Mouse (Mus musculus): ENCODE results near the gene Snu13. TPM values are rescaled to one million over a fixed set of nuclear protein-coding genes. Genes with fewer than 3 reads are reported as not detected.

Snu13 gene
- total RNA-seq (2015; ENCODE audit: low replicate concordance): 23.2 and 29.7 TPM in 2 replicates
- 24.5 and 44.7 TPM in 2 replicates for total RNA-seq (2017; ENCODE audit: low replicate concordance)

DNA sequence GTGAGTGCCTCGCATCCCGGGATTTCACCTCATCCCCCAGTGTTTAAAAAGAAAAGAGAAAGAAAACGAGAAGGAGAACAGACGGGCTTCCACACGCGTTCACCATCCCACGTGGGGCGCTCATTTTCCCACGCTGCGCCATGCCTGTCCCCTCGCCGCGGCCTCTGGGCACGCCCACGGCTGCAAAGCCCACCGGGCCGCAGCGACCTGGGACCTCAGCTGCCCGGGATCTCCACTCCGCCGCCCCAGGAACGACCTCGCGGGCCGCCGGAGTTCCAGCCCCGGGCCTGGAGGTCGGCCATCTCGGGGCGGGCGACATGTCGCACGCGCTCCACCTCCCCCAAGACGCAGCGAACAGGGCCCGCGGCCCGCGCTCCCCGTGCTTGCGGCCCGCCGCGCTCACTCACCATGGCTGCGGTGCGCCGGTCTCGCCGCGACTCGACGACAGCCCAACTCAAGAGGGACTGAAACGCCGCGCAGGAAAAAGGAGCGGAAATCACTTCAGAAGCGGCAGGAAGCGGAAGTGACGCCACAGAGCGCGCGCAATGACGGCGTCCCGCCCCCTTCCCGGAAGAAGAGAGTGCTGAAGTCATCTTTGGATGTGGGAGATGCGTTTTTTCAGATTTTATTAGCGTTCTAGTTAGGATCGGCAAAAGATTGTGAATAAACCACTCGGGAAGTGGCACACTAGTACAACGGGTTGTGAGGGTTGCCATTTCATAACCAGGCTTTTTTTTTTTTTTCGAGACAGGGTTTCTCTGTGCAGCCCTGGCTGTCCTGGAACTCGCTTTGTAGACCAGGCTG is at the start of gene Snu13:
Gene Snu13, minus strand, starts transcription at position 519 of the 804 bp plus-strand sequence.
- peak; percentile 95 for ATAC-seq (replicated peaks; ENCODE audit: low FRiP score, poor library complexity, severe bottlenecking)

DNA sequence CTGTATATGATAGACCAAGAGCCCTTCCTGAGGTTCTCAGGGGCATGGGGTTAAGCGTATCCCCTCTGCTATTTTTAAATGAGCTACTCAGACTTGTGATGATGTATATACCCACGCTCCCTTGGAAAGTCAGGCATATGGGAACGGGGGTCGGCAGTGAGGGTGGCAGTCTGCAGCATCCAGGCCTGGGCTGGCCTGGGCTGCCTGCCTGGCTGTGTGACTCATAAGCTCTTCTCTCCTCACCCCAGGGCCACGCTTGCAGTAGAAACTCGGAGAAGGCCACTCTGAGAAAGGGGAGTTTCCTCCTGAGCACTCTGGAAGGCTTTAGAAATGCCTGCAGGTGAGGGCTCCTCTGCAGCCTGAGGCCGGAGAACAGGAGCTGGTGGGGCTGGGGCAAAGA is 43.7 kb upstream of the Snu13 start:
- no peak for ATAC-seq (replicated peaks; ENCODE audit: low FRiP score, poor library complexity, severe bottlenecking)

DNA sequence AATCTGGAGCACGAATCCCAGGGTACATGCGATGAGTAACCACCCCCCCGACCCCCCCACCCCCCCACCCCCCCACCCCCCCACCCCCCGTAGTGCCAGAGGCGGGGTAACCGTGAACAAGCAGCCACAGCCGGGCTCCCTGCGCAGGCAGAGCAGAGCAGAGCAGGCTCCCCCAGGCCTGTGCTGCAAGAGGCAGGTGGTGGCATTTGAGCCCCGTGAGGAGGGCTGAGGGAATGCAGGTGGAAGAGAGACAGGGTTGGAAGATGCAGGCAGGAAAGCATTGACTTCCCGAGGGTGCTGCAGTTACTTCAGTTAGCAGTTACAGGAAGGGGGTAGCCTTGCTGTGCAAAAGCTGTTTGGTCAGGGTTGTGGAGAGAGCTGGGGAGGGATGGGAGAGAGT is 39.9 kb upstream of the Snu13 start:
- no peak for ATAC-seq (replicated peaks; ENCODE audit: low FRiP score, poor library complexity, severe bottlenecking)

DNA sequence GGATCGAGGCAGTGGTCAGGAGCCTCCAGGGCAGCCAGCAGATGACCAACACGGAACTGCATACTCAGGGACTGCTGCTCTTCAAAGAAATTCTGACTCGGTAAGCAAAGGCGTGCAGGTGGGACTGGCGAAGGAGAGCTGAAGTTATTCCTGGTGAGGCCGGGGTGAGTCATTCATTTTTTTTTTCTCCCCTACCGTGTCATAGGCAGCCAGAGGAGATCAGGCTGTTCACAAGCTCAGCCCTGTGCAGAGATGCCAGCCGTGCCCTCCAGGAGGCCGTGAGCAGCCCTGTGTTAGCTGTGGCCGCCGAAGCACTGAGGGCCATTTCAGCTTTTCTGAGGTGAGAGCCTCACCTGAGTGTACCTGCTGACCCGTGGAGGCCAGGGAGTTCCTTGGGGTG is 38.7 kb upstream of the Snu13 start:
- ATAC-seq (replicated peaks; ENCODE audit: low FRiP score, poor library complexity, severe bottlenecking): no peak

DNA sequence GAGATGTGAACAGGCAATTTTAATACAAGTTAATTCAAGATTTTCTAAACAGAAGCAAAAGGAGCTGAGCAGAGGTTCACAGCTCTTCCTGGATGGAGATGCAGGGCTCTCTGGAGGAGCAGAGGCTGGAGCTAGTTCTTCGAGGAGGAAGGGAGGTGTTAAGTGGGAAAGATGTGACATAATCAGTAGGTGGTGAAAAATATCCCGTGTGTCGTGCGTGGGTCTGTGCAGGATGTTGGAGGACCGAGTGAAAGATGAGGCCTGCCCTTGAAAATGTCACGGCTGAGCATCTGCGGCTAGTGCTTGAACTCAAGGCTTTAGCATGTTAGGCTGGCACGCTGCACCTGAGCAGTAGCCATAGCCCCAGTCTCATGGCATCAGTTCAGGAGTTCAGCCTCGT is 38.2 kb upstream of the Snu13 start:
- ATAC-seq (replicated peaks; ENCODE audit: low FRiP score, poor library complexity, severe bottlenecking): no peak

DNA sequence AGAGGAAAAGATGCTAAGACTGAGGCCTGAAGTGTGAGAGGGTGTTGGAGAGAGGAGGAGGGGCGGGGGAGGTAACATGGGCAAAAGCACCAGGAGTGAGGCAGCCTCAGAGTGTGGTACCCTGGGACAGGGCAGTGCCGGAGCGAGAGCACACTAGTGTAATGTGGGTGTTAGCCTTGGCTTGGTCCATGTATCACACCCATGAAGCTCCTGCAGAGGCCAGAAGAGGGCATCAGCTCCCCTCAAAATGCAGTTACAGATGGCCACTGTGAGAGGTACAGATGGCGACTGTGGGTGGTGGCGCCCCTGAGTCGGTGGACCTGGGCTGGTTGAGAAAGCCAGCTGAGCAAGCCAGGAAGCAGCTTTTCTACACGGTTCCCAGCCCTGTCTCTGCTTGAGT is 33.8 kb upstream of the Snu13 start:
- peak; percentile 45 for ATAC-seq (replicated peaks; ENCODE audit: low FRiP score, poor library complexity, severe bottlenecking)

DNA sequence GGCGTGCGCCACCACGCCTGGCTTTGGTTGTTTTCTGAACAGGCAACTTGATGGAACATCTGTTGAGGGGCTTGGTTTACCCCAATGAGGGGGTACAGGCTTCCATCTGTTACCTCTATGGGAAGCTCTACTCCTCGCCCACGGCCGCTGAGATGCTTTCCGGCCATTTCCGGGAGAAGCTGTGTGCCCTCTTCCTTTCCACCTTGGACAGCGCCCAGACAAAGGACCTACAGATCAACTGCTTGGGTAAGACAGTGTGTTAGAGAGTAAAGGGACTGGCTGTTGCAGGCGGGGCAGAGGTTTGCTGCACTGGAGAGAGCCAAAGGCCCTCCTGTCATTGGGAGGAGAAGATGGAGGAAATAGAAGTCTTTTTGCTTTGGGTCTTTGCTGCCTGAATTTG is 32.5 kb upstream of the Snu13 start:
- ATAC-seq (replicated peaks; ENCODE audit: low FRiP score, poor library complexity, severe bottlenecking): no peak

DNA sequence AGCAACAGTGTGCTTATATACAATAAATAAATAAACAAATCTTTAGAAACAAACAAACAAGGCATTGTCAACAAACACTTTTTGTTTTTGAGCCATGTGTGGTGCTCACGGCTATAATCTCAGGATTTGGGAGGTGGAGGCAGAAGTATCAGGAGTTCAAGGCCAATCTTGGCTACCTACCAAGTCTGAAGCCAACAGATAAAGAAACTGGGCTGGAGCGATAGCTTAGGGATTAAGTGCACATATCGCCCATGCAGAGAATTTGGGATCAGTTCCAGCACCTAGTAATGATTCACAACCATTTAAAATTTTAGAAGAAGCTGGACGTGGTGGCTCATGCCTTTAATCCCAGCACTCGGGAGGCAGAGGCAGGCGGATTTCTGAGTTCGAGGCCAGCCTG is 26.1 kb upstream of the Snu13 start:
- ATAC-seq (replicated peaks; ENCODE audit: low FRiP score, poor library complexity, severe bottlenecking): no peak

DNA sequence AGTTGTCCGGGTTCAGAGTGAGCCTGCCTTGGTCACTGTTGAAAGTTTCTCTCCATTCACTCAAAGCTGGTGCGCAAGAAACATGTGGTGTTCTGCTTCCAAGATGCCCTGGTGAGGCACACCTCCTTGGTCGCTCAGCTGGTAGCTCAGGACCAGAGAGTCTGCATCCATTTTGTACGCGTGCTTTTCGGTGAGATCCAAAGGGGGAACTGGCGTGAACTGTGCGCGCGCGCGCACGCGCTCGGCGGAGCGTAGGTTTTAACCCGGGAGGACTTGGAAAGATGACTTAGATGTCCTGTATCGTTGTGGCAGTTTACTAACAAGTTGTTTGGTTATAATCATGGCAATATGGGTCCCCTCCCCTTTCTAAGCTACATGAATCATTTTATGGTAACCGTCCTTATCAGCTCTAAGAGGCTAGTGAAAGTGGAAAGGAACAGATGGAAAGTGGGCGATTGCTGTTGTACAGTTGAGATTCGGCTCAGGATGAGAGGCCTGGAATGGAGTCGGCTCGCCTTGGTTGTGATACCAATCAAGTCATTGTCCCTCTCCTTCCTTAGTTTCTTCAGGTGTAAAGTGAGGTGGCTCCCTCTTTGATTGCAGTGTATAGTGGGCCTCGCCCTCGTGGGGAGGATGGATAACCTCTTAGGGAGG is 24.5 kb upstream of the Snu13 start:
- ATAC-seq (replicated peaks; ENCODE audit: low FRiP score, poor library complexity, severe bottlenecking): no peak

DNA sequence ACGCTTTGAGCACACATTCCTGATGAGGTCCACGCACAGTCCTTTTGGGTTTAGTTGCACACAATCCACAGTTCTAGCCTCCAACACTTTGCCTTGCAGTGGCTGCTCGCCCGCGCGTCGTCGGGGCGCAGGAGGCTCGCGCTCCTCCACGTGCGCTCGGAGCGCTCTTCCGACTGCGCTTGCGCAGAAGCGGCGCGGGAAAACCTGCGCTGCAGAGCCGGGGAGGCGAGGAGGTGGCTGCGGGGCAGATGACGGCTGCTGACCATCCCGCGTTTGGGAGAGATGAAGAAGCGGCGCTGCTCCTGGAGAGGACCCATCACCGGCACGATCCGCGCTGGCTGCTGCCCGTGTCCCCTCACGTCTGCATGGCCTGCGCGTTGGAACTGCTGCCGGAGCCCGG is 22.5 kb upstream of the Snu13 start, which contains the start of gene Mei1:
Gene Mei1, plus strand, starts transcription at position 99 of the 400 bp plus-strand sequence.
- no peak for ATAC-seq (replicated peaks; ENCODE audit: low FRiP score, poor library complexity, severe bottlenecking)

DNA sequence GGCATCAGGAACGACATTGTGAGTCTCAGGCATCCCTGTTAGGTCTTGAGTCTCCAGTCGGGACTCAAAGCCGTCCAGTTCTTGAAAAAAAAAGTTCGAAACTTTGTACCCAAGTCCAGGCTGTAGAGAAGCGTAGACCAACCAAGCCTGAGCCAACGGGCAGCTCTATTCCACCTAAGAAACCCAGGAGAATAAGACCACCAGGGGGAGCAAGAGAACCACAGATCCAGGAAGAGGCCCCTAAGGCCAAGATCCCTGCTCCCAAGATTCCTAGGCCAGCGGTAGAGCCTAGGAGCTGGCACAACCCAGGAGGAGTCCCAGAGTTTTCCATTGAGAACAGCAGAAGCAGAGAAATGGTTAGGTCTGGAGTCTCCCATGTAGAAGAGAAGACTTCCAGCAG is 18.1 kb upstream of the Snu13 start:
- peak; percentile 67 for ATAC-seq (replicated peaks; ENCODE audit: low FRiP score, poor library complexity, severe bottlenecking)

DNA sequence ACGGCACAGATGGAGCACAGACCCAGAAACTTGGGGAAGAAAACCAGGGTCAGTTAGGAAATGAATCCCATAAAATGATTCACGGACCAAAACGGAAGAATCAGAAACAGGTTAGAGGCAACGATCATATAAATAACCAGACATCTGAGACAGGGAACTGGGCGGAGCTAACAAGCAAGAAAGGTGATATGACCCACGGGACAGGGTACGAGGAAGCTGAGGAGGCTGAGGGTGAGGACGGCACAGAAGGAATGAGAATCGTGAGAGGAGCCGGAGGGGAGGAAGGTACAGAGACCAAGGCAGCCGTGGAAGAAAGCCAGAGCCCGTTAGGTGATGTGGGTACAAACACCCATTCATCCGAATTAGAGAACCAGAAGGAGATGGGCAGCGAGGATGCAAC is 16.5 kb upstream of the Snu13 start:
- no peak for ATAC-seq (replicated peaks; ENCODE audit: low FRiP score, poor library complexity, severe bottlenecking)

DNA sequence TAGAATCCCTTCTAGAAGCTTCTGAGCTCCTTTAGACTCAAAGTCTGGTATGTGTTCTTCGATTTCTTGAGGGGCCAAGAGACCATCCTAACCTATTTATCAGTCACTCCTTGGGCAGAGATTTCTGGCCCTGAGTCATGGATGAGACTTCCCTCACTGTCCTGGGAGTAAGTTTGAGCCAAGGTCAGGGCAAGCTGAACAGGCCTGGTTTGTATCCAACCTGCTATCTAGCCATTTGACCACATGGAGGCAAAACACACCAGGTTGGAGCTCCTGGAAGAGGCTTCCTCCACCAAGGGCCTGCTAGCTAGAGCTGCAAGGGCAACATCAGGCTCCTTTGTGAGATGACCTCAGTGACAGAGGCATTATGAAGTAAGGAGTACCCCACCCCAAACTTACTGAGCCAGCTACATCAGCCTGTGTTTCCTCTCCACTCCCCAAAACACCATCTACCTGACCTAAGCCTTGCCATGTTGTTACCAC is 11.4 kb upstream of the Snu13 start, which contains the start of gene 4930407I10Rik:
Gene 4930407I10Rik, plus strand, starts transcription at position 433 of the 483 bp plus-strand sequence.
- ATAC-seq (replicated peaks; ENCODE audit: low FRiP score, poor library complexity, severe bottlenecking): no peak

DNA sequence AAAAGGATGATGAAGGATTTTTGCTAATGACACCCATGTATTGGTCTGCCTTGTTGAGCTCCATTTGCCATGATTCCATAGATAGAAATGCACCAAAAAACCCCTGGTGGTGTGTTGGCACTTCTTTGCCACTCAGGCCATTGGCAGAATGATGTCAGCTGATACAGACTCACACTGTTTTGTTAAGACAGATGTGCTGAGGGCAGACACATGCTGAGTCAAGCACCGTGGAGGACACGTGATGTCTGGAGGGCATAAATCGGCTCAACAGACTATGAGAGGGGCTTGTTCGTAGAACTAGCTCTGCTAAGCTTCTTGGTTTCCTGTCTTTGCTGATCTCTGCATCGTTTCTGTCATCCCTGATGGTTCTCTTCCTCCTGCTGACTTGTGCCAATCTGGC is 5.1 kb upstream of the Snu13 start:
- no peak for ATAC-seq (replicated peaks; ENCODE audit: low FRiP score, poor library complexity, severe bottlenecking)

DNA sequence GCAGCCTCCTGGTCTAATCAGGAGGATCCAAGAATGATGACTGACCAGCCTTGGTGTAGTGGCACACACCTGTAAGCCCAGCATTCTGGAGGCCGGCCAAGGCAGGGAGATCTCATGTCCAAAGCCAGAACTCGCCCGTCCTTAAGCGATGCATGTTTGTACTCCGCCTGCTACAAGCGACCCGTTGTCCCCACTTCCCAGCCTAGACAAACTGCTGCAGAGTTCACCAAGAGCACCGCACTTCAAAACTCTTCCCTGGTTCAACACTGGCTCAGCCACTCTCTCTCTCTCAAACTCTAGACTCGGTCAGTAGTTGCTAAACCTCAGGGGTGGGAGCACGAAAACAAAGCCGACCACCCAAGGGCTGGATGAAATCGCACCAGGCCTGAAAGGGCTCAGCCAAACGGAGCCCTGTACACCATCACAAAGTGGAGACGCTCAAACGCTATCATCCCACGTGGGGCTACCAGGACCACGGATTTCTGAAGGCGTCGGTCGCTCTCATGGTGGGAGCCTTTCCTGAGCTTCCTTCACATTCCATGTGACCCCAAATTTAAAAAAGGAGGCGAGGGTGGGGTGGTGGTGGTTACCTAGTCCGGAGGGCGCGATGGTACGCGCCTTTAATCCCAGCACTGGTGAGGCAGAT is 1.0 kb downstream of the Snu13 start:
- peak; percentile 53 for ATAC-seq (replicated peaks; ENCODE audit: low FRiP score, poor library complexity, severe bottlenecking)

DNA sequence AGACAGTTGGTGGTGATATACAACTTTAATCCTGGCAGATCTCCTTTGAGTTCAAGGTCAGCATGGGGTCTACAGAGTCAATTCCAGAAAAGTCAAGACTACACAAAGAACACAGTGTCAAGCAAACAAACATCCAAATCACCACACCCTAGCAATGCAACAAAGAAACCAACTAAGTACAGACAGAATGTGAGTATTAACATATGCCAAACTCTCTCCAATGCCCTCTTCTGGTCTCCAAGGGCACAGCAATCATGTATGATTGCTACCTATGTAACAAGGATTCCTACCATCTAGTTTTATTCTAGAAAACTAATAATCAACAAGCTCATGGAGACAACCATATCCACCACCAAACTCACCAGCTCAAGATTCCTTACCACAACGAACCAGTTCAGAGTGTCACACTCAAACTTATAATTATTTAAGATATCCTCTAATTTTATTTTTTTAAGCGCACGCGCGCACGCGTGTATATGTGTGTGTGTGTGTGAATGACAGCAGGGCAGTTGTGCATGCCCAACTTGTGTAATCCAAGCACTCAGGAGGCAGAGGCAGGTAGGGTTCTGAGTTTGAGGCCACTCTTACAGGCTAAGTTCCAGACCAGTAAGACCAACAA is 3.1 kb downstream of the Snu13 start:
- no peak for ATAC-seq (replicated peaks; ENCODE audit: low FRiP score, poor library complexity, severe bottlenecking)

DNA sequence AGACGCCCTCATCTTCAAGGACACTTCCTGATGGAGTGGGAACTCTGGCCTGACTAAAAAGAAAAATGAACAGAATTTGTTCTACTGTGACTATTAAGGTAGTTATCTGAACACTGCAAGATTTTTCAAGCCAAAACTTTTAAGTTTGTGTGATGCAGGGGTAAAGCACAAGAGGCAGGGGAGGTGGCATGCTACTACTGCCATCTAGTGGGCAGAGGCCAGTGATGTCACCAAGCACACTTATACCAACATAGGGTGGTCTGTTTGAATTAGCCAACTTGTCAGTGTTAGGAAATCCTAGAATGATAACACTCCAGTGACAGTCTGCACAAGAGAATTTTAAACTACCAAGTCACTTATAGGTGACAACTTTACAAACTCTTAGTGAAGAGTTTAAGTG is 6.7 kb downstream of the Snu13 start:
- ATAC-seq (replicated peaks; ENCODE audit: low FRiP score, poor library complexity, severe bottlenecking): peak; percentile 87

DNA sequence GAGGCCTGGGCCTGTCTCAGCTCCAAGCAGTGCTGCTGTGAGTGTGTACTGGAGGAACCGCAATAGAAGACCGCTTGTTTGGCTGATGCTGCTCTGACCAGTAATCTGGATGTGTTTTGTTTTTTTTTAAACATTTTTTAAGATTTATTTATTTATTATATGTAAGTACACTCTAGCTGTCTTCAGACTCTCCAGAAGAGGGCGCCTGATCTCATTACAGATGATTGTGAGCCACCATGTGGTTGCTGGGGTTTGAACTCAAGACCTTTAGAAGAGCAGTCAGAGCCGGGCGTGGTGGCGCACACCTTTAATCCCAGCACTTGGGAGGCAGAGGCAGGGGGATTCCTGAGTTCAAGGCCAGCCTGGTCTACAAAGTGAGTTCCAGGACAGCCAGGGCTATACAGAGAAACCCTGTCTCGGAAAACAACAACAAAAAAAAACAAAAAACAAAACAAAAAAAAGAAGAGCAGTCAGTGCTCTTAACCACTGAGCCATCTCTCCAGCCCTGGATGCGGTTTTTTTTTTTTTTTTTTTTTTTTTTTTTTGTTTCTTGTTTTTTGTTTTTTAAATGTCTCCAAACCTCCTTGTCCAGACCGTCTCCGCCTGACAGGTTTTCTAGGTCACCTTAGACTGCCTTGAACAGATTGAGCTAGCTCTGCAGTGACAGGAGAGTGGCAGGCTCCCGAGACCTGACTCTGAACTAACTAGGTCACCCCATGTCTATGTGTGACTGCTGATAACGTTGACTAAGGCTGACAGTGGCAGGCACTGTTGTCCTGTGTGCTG is 11.3 kb downstream of the Snu13 start:
- ATAC-seq (replicated peaks; ENCODE audit: low FRiP score, poor library complexity, severe bottlenecking): no peak

DNA sequence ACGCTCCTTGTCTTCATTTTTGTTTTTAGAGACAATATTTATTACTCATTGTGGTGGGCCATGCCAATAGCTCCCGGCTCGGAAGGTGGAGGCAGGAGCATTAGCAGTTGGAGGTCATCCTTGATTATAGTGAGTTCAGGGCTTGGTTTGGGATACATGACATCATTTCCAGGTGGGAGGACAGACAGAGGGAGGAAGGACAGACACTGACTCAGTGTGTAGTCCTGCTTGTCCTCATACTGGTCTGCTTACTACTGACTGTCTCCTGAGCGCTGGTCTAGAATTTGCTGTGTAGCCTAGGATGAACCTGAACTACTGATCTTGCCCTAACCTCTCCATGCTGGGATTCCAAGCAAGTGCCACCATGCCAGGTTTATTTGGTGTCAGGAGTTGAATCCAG is 13.6 kb downstream of the Snu13 start, which contains the start of gene Desi1:
Gene Desi1, minus strand, starts transcription at position 101 of the 400 bp plus-strand sequence.
- ATAC-seq (replicated peaks; ENCODE audit: low FRiP score, poor library complexity, severe bottlenecking): no peak

Measured in erythroblast, adult 5-6 weeks (primary cell).